Mouse (Mus musculus): ENCODE data around the gene Ttc30a2.

- no peak for TF ChIP-seq POLR2A (IDR thresholded peaks at IDR 0.05; ENCODE audit: insufficient read depth, low read length)
- TF ChIP-seq CTCF (IDR thresholded peaks at IDR 0.05; ENCODE audit: low read depth, low read length): no peak
- no peak for TF ChIP-seq EP300 (IDR thresholded peaks at IDR 0.05; ENCODE audit: insufficient read depth, low read depth, low read length)
These were observed 37.5 kb upstream of the Ttc30a2 start for GRCm38 (mm10) chr2:76015460-76015859.

All from ES-Bruce4 (cell line).